Mouse (Mus musculus) adrenal gland, adult 2 months (tissue): ENCODE results near the gene Lrrc10b. TPM values are rescaled to one million over a fixed set of nuclear protein-coding genes. Genes with fewer than 3 reads are reported as not detected.

Experiments used
- polyA plus RNA-seq: library from polyadenylated mRNA; depleted of rRNA; stranded (reverse); fragments of >200 nt; gene quantifications from 2 replicates; pipeline ENCODE4 v1.2.3, GENCODE M21; 2012; rRNA removed
- total RNA-seq, 2 experiments: library from RNA; stranded (reverse); gene quantifications; 2 replicates each; pipeline ENCODE4 v1.2.3; 2021

Lrrc10b gene
- total and polyA plus RNA-seq, 3 experiments: 2.8 to 5.0 (median 3.3) TPM

Other genes with a start within 250 kb of the Lrrc10b start
- 1 to 10 TPM; 2.3 to 2.7 TPM for gene Myrf, start 216.7 kb downstream of the Lrrc10b start, total RNA-seq
- 2.5 and 3.1 TPM in 2 replicates for gene Myrf, start 216.7 kb downstream of the Lrrc10b start, polyA plus RNA-seq
- 1 to 10 TPM; 6.5 to 6.8 TPM for gene Dagla, start 152.6 kb downstream of the Lrrc10b start, total RNA-seq
- gene Dagla, start 152.6 kb downstream of the Lrrc10b start, polyA plus RNA-seq: 8.9 and 10.2 TPM in 2 replicates
- 10 to 100 TPM; 27.2 to 38.3 TPM for gene Syt7, start 68.4 kb downstream of the Lrrc10b start, total RNA-seq
- gene Syt7, start 68.4 kb downstream of the Lrrc10b start, polyA plus RNA-seq: 12.2 and 13.5 TPM in 2 replicates
- under 1 TPM; 0.49 to 0.76 TPM for gene Ppp1r32, start 25.5 kb upstream of the Lrrc10b start, total RNA-seq
- gene Ppp1r32, start 25.5 kb upstream of the Lrrc10b start, polyA plus RNA-seq: 0.13 and 0.16 TPM in 2 replicates
- 10 to 100 TPM; 42.1 to 51.1 TPM for gene Cpsf7, start 67.8 kb upstream of the Lrrc10b start, total RNA-seq
- gene Cpsf7, start 67.8 kb upstream of the Lrrc10b start, polyA plus RNA-seq: 25.5 and 34.2 TPM in 2 replicates
- 10 to 100 TPM; 68.0 to 76.1 TPM for gene Sdhaf2, start 68.7 kb upstream of the Lrrc10b start, total RNA-seq
- 10.3 and 10.7 TPM in 2 replicates for gene Sdhaf2, start 68.7 kb upstream of the Lrrc10b start, polyA plus RNA-seq
- 10 to 100 TPM; 16.0 to 23.1 TPM for gene Tmem216, start 98.8 kb upstream of the Lrrc10b start, total RNA-seq
- gene Tmem216, start 98.8 kb upstream of the Lrrc10b start, polyA plus RNA-seq: 14.5 and 16.2 TPM in 2 replicates
- 10 to 100 TPM; 14.7 to 24.6 TPM for gene Cyb561a3, start 119.7 kb upstream of the Lrrc10b start, total RNA-seq
- 34.1 and 37.2 TPM in 2 replicates for gene Cyb561a3, start 119.7 kb upstream of the Lrrc10b start, polyA plus RNA-seq
- 1 to 10 TPM; 7.0 to 9.8 TPM for gene Tmem138, start 119.9 kb upstream of the Lrrc10b start, total RNA-seq
- gene Tmem138, start 119.9 kb upstream of the Lrrc10b start, polyA plus RNA-seq: 7.1 and 9.0 TPM in 2 replicates
- gene Ddb1, start 147.9 kb upstream of the Lrrc10b start, total RNA-seq: 100 to 1,000 TPM; 255 to 264 TPM
- 64.9 and 105 TPM in 2 replicates for gene Ddb1, start 147.9 kb upstream of the Lrrc10b start, polyA plus RNA-seq
- 10 to 100 TPM; 17.2 to 20.9 TPM for gene Tkfc, start 148.2 kb upstream of the Lrrc10b start, total RNA-seq
- 11.2 and 12.6 TPM in 2 replicates for gene Tkfc, start 148.2 kb upstream of the Lrrc10b start, polyA plus RNA-seq
- gene Vwce, start 176.7 kb upstream of the Lrrc10b start, total RNA-seq: under 1 TPM; 0.17 to 0.79 TPM
- gene Vwce, start 176.7 kb upstream of the Lrrc10b start, polyA plus RNA-seq: 0.18 and 0.26 TPM in 2 replicates
- not detected for gene Pga5, start 220.6 kb upstream of the Lrrc10b start, total RNA-seq
- gene Pga5, start 220.6 kb upstream of the Lrrc10b start, polyA plus RNA-seq: not detected in 2 replicates
- gene Vps37c, start 231.3 kb upstream of the Lrrc10b start, total RNA-seq: 10 to 100 TPM; 22.1 to 23.3 TPM
- gene Vps37c, start 231.3 kb upstream of the Lrrc10b start, polyA plus RNA-seq: 46.4 and 65.5 TPM in 2 replicates